8 mouse cellular contexts compared by ENCODE assay signal in genomic region chr16:87454419-87455179, GRCm38 (mm10). TPM values are rescaled to one million over a fixed set of nuclear protein-coding genes. Genes with fewer than 3 reads are reported as not detected.
A peak's percentile ranks its signal among the peaks of the same experiment; 100 is the strongest.
DNase-seq lines count a peak whose midpoint lies in the region; ATAC-seq lines count a peak whose summit lies in the region.

Gene Usp16 (plus strand): TSS chr16:87454703.

- peak within 1 kb of the TSS; percentile 95 for H3K4me2 ChIP-seq in heart, embryonic 14.5 days (ENCODE audit: low read length)
- peak within 1 kb of the TSS; percentile 86 for H3K4me2 ChIP-seq in liver, embryonic 13.5 days
- peak within 1 kb of the TSS; percentile 69 for H3K4me2 ChIP-seq in stomach, embryonic 16.5 days (ENCODE audit: low read depth, low read length)

- peak within 1 kb of the TSS; percentile 68 to 99 for H3K4me3 ChIP-seq in heart, embryonic 14.5 days (ENCODE audit: control insufficient read depth in 1 of 2, insufficient read depth in 1 of 2, low read depth in 1 of 2, low read length in 2 of 2)
- H3K4me3 ChIP-seq in liver, embryonic 13.5 days (replicated peaks) = peak within 1 kb of the TSS; percentile 90
- H3K4me3 ChIP-seq in stomach, embryonic 16.5 days (replicated peaks; ENCODE audit: low read length) = peak within 1 kb of the TSS; percentile 92

- peaks cover 9% of the 10 kb centered on the region for H3K36me3 ChIP-seq in heart, embryonic 14.5 days (ENCODE audit: control insufficient read depth, insufficient read depth, low read length)
- H3K36me3 ChIP-seq in liver, embryonic 13.5 days = peaks cover 9% of the 10 kb centered on the region
- no peaks in the 10 kb centered on the region for H3K36me3 ChIP-seq in stomach, embryonic 16.5 days (ENCODE audit: control insufficient read depth, insufficient read depth, low read length)

- ATAC-seq in heart, embryonic 14.5 days (ENCODE audit: insufficient number of reproducible peaks, insufficient read depth, low FRiP score, low read depth) = peak; percentile 94
- ATAC-seq in liver, embryonic 13.5 days (ENCODE audit: low read depth) = peak; percentile 96
- peak; percentile 98 for ATAC-seq in stomach, embryonic 16.5 days (ENCODE audit: insufficient read depth, low FRiP score)

- H3K4me1 ChIP-seq in heart, embryonic 14.5 days (ENCODE audit: control insufficient read depth in 2 of 2, insufficient read depth in 2 of 2, low read length in 2 of 2) = peaks cover 4 to 16% of the 10 kb centered on the region in 2 experiments
- H3K4me1 ChIP-seq in liver, embryonic 13.5 days (replicated peaks) = peaks cover 30% of the 10 kb centered on the region
- H3K4me1 ChIP-seq in stomach, embryonic 16.5 days (ENCODE audit: control insufficient read depth, insufficient read depth, low read length) = peaks cover 10% of the 10 kb centered on the region

- WGBS in heart, embryonic 14.5 days = 8% methylated on average over 44 of the region's 45 CpGs
- WGBS in liver, embryonic 13.5 days (ENCODE audit: insufficient replicate concordance) = 12% methylated on average over 45 of the region's 45 CpGs
- 10% methylated on average over 45 of the region's 45 CpGs for WGBS in stomach, embryonic 16.5 days

- peak within 1 kb of the TSS; percentile 87 for H3K9ac ChIP-seq in heart, embryonic 14.5 days (ENCODE audit: low read length)
- peak within 1 kb of the TSS; percentile 86 for H3K9ac ChIP-seq in liver, embryonic 13.5 days
- peak within 1 kb of the TSS; percentile 98 for H3K9ac ChIP-seq in stomach, embryonic 16.5 days (ENCODE audit: low read length)

- peak within 1 kb of the TSS; percentile 74 to 83 for H3K27ac ChIP-seq in heart, embryonic 14.5 days (replicated peaks in 1 of 2; ENCODE audit: control insufficient read depth in 1 of 2, insufficient read depth in 1 of 2, low read depth in 2 of 2, low read length in 2 of 2)
- peak within 1 kb of the TSS; percentile 81 for H3K27ac ChIP-seq in liver, embryonic 13.5 days
- peak within 1 kb of the TSS; percentile 67 for H3K27ac ChIP-seq in stomach, embryonic 16.5 days (ENCODE audit: low read length)

- no peaks in the 10 kb centered on the region for H3K27me3 ChIP-seq in heart, embryonic 14.5 days (ENCODE audit: control insufficient read depth, insufficient read depth, low read length)
- no peaks in the 10 kb centered on the region for H3K27me3 ChIP-seq in liver, embryonic 13.5 days
- H3K27me3 ChIP-seq in stomach, embryonic 16.5 days (ENCODE audit: control insufficient read depth, insufficient read depth, low read length) = no peaks in the 10 kb centered on the region

- peak; percentile 95 for DNase-seq in CD4-positive, CD25-positive, alpha-beta regulatory T cell, adult 2 months (ENCODE audit: low read depth, low spot score)
- peak; percentile 58 for DNase-seq in c-Kit-negative CD71-positive TER-119-positive erythroid progenitor cells, embryonic 14.5 days (ENCODE audit: low read depth, low spot score)
- DNase-seq in fibroblast of lung, adult 2 months (ENCODE audit: low read depth) = peak; percentile 82
- DNase-seq in kidney, postnatal 14 days = peak; percentile 93
- DNase-seq in liver, embryonic 13.5 days = peak; percentile 79
- DNase-seq in neural tube, embryonic 10.5 days (ENCODE audit: extremely low spot score, low spot score) = peak; percentile 89

- H3K9me3 ChIP-seq in heart, embryonic 14.5 days (ENCODE audit: control insufficient read depth, low read length) = no peaks in the 10 kb centered on the region
- H3K9me3 ChIP-seq in liver, embryonic 13.5 days (replicated peaks) = no peaks in the 10 kb centered on the region
- no peaks in the 10 kb centered on the region for H3K9me3 ChIP-seq in stomach, embryonic 16.5 days (replicated peaks; ENCODE audit: control insufficient read depth, low read length)

RNA-seq across cellular contexts. Expression of gene Usp16, which starts in this region (rescaled TPM):
- polyA plus RNA-seq in heart, embryonic 14.5 days (2014; fragmentation: Nextera tagmentation; extraction: Ambion mirVana) = 39.1 and 45.9 TPM in 2 replicates
- 21.3 and 24.9 TPM in 2 replicates for polyA plus RNA-seq in liver, embryonic 13.5 days (2015; fragmentation: Nextera tagmentation; extraction: Ambion mirVana)
- 35.3 and 39.0 TPM in 2 replicates for polyA plus RNA-seq in stomach, embryonic 16.5 days (2015; fragmentation: Nextera tagmentation; extraction: Ambion mirVana)

Comparison
In these comparisons a context has a peak if more than half of its experiments do, and no peak if none do; other contexts are left out.
1. Peak in every context shown above with its lines: DNase-seq, ATAC-seq, H3K4me3 ChIP-seq and H3K27ac ChIP-seq.